Mouse (Mus musculus) CD8-positive naive resting alpha-beta T cell, adult 57 days (primary cell): ENCODE data around the gene Ubl4b. TPM values are rescaled to one million over a fixed set of nuclear protein-coding genes. Genes with fewer than 3 reads are reported as not detected.

Source experiments
- total RNA-seq: library from RNA; stranded (reverse); gene quantifications from one replicate; pipeline ENCODE4 v1.2.4, GENCODE M21; 2023

The Ubl4b gene
- total RNA-seq: not detected

DNA sequence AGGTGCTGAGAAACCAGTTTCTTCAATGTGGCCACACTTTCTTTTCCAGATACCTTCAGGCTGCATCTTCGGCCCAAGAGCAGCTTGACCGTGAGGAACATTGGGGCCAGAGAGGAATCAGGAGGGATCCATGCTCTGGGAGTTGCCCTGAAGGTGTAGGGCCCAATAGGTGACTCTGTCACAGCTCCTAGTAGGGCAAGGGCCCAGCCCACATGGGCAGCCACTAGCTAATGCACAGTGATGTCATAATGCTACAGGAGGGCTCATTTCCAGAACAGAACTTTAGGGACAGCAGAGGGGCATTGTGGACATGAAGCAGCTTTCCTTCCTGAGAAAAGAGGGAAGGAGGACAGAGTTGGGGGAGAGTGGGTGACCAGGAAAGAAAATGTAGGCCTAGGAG lies at the start of gene Ubl4b:
Ubl4b (minus strand) TSS at position 232 of the 400 bp plus-strand sequence.

DNA sequence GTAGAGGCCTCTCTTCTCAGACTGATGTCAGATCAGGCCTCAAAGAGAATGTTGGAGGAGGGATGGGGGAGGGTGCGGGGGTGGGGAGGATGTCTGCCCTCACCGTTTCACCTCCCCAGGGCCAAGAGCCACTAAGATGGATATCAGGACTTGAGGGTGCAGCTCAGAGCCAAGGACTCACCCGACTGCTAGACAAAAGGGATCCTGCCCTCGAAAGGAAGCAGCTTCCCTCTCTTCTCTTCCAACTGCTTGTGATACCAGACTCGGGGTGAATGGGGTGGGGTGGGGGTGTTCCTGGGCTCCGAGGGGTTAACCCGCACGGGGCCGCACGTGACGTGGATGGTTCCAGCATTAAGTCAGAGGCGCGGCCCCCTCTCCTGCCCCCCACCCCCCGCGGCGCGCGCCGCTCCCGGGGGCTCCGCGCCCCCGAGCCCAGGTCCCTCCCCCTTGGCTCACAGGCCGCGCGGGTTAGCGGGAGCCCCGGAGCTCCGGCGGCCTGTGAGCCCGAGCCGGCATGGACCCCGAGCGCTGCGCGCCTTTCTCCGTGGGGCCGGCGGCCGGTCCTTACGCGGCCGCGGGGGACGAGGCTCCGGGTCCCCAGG lies 39.9 kb upstream of the Ubl4b start, which contains the start of gene Alx3:
Alx3 (plus strand) TSS at position 370 of the 602 bp plus-strand sequence.

DNA sequence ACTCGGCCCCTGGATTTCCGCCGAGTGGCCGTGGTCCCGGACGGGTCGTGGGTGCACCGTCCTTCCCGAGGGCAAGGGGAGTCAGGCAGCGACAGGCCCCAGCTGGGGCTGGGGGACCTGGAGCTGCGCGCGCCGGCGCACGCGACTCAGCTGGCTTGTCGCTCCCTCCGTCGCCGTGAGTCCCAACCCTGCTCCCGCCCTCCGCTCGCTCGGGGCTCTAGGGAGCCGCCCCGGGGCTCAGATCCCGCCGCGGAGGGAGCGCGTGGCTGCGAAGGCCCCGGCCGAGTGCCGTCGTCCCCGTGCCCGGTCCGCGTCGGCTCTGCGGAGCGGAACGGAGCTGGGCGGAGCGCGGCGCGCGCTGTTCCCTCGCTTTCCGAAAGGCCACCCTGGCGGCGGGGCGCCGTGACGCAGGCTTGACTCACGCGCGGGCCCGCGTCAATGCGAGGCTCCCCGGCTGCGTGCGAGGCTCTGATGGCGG lies 37.2 kb downstream of the Ubl4b start, which contains the start of gene Slc6a17:
Slc6a17 (minus strand) TSS at position 388 of the 478 bp plus-strand sequence.

Other genes starting within 250 kb of the Ubl4b start
- gene Rbm15, start 221.4 kb downstream of the Ubl4b start, total RNA-seq: 44.6 TPM
- not detected for gene Kcnc4, start 95.5 kb downstream of the Ubl4b start, total RNA-seq
- gene Slc6a17, start 37.1 kb downstream of the Ubl4b start, total RNA-seq: not detected
- gene Alx3, start 40.0 kb upstream of the Ubl4b start, total RNA-seq: not detected
- not detected for gene Gm10961, start 76.2 kb upstream of the Ubl4b start, total RNA-seq
- gene Strip1, start 76.6 kb upstream of the Ubl4b start, total RNA-seq: 48.0 TPM
- 73.9 TPM for gene Ahcyl1, start 141.5 kb upstream of the Ubl4b start, total RNA-seq
- gene Csf1, start 205.4 kb upstream of the Ubl4b start, total RNA-seq: 3.1 TPM